Mouse (Mus musculus): ENCODE data around the gene Cyp8b1.

DNA sequence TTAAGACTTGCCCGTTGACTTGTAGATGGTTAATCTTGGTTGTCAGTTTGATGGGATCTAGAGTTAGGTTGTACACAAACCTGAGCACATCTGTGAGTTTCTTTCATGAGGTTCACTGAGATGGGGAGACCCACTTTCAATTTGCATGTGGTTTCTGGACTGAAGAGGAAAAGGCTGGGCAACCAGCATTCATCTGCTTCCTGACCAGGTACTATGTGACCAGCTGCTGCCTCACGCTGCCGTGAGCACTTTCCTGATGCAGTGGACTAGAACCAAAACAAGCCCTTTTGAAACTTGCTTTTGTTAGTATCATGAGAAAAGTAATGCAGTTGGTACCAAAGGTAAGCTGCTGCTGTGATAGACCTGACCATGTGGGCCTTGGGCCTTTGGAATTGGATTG is 26.9 kb upstream of the Cyp8b1 start:
- TF ChIP-seq CTCF (IDR thresholded peaks at IDR 0.05; ENCODE audit: borderline replicate concordance, insufficient read depth, low read depth, low read length) (no peak), POLR2A (IDR thresholded peaks at IDR 0.05; ENCODE audit: borderline replicate concordance, insufficient read depth, low read length) (no peak)

All from cerebellum, adult 2 months (tissue).